Mouse (Mus musculus) hindbrain, postnatal 0 days (tissue): ENCODE data around the gene Gm20708. TPM values are rescaled to one million over a fixed set of nuclear protein-coding genes. Genes with fewer than 3 reads are reported as not detected.

Experiments
- ATAC-seq: fragments of 200-750 bp; cut with Nextera tagmentation; 2 replicates; pipeline ENCODE4 v1.8.0; 2017; ENCODE audit warnings: mild to moderate bottlenecking, moderate TSS enrichment, moderate library complexity
- DNase-seq: peaks from one replicate; pipeline ENCODE4 v3.0.0-alpha.2; 2015; ENCODE audit warnings: low spot score
- H3K27ac ChIP-seq: fragments of 300-500 bp; sonication (generic); 2 replicates; pipeline ENCODE4 v1.5.1; 2014; ENCODE audit warnings: mild to moderate bottlenecking
- H3K27me3 ChIP-seq: fragments of 300-500 bp; sonication (generic); 2 replicates; pipeline ENCODE4 v1.6.1; 2014; ENCODE audit warnings: low read length, mixed read lengths; ENCODE audit not compliant: insufficient read depth
- H3K36me3 ChIP-seq: fragments of 300-500 bp; sonication (generic); 2 replicates; pipeline ENCODE4 v1.6.1; 2014; ENCODE audit warnings: low read length, mixed read lengths; ENCODE audit not compliant: insufficient read depth
- H3K4me1 ChIP-seq: fragments of 300-500 bp; sonication (generic); 2 replicates; pipeline ENCODE4 v1.6.1; 2014; ENCODE audit warnings: antibody characterized with exemption, low read length, mixed read lengths; ENCODE audit not compliant: insufficient read depth
- H3K4me2 ChIP-seq: fragments of 300-500 bp; sonication (generic); 2 replicates; pipeline ENCODE4 v1.6.1; 2014; ENCODE audit warnings: low read depth, mild to moderate bottlenecking, low read length, moderate library complexity, mixed read lengths
- H3K4me3 ChIP-seq: fragments of 300-500 bp; sonication (generic); 2 replicates; pipeline ENCODE4 v1.5.1; 2014; ENCODE audit warnings: low read length
- H3K9ac ChIP-seq: fragments of 300-500 bp; sonication (generic); replicated peaks from 2 replicates; pipeline ENCODE4 v1.6.1; 2014; ENCODE audit warnings: mild to moderate bottlenecking, low read length, moderate library complexity, mixed read lengths
- H3K9me3 ChIP-seq: fragments of 300-500 bp; sonication (generic); 2 replicates; pipeline ENCODE4 v1.6.1; 2016; ENCODE audit warnings: low read length, mixed read lengths
- CTCF ChIP-seq: IDR thresholded peaks from 2 replicates; pipeline ENCODE4 v1.5.1; 2016; ENCODE audit warnings: antibody characterized with exemption, control low read depth, low read depth
- WGBS: fragments of 180-500 bp; shearing (Covaris S2); extraction: QIAGEN DNeasy Blood & Tissue Kit; methylation state at CpG from one replicate; pipeline ENCODE4 v1.1.7; 2014; 5-methylcytosine and 5-hydroxymethylcytosine counted together
- polyA plus RNA-seq: library from polyadenylated mRNA; unstranded; fragments of >200 nt; fragmentation: Nextera tagmentation; extraction: Ambion mirVana; gene quantifications from 2 replicates; pipeline ENCODE4 v1.2.1, GENCODE M21; 2015
- total RNA-seq: library from RNA; depleted of rRNA; stranded (reverse); fragments of >200 nt; gene quantifications from 2 replicates; pipeline ENCODE4 v1.2.3, GENCODE M21; 2014

Gm20708 gene
- total and polyA plus RNA-seq, 2 experiments from 2014 or later, result 1.4 TPM; not detected in 1

- Histone ChIP-seq H3K36me3 (no peaks in the 10 kb centered on the region), H3K27ac (peak within 1 kb of the TSS; percentile 62; the same call in 1 of the 2 replicates), H3K4me2 (peak within 1 kb of the TSS; percentile 60), H3K27me3 (no peaks in the 10 kb centered on the region), H3K9me3 (no peaks in the 10 kb centered on the region), H3K9ac (peak within 1 kb of the TSS; percentile 40), H3K4me1 (peaks cover 14% of the 10 kb centered on the region), H3K4me3 (peak within 1 kb of the TSS; percentile 39)
- ATAC-seq (peak; percentile 49; the same call in 1 of the 2 replicates), DNase-seq (peak; percentile 88)
- no peak for TF ChIP-seq CTCF
- WGBS, result under 1% methylated on average over 34 of the region's 34 CpGs
Measured at GRCm38 (mm10) chr11:117825333-117826101, 16.0 kb downstream of the Gm20708 start, which contains the start of the genes Afmid and Tk1. Gene Afmid (plus strand): TSS chr11:117825924. Gene Tk1 (minus strand): TSS chr11:117826092.

- DNase-seq (peak; percentile 39), ATAC-seq (peak; percentile 25; the same call in 1 of the 2 replicates)
- Histone ChIP-seq H3K4me1 (peaks cover 14% of the 10 kb centered on the region), H3K4me3 (peak overlapping the region; percentile 39), H3K9me3 (no peaks in the 10 kb centered on the region), H3K27me3 (no peaks in the 10 kb centered on the region), H3K9ac (peak overlapping the region; percentile 40), H3K27ac (peak overlapping the region; percentile 62; the same call in 1 of the 2 replicates), H3K36me3 (no peaks in the 10 kb centered on the region), H3K4me2 (peak overlapping the region; percentile 60)
- TF ChIP-seq CTCF, result no peak
- WGBS, result 4% methylated on average over 5 of the region's 5 CpGs
Measured at GRCm38 (mm10) chr11:117826164-117826563, 16.7 kb downstream of the Gm20708 start.

GRCm38 (mm10) chr11:117826916-117827315 is 17.4 kb downstream of the Gm20708 start:
- Histone ChIP-seq H3K9ac (no peak overlapping the region), H3K27ac (no peak overlapping the region), H3K4me1 (peaks cover 14% of the 10 kb centered on the region), H3K9me3 (no peaks in the 10 kb centered on the region), H3K4me3 (no peak overlapping the region), H3K36me3 (no peaks in the 10 kb centered on the region), H3K4me2 (no peak overlapping the region), H3K27me3 (no peaks in the 10 kb centered on the region)
- no peak for DNase-seq
- ATAC-seq, result no peak
- WGBS, result 71% methylated on average over 8 of the region's 8 CpGs
- no peak for TF ChIP-seq CTCF

GRCm38 (mm10) chr11:117827386-117827785 is 17.9 kb downstream of the Gm20708 start:
- Histone ChIP-seq H3K36me3 (no peaks in the 10 kb centered on the region), H3K4me2 (no peak overlapping the region), H3K27me3 (no peaks in the 10 kb centered on the region), H3K4me1 (peaks cover 14% of the 10 kb centered on the region), H3K4me3 (no peak overlapping the region), H3K27ac (no peak overlapping the region), H3K9ac (no peak overlapping the region), H3K9me3 (no peaks in the 10 kb centered on the region)
- no peak for TF ChIP-seq CTCF
- DNase-seq (no peak), ATAC-seq (no peak)
- WGBS, result 67% methylated on average over 3 of the region's 3 CpGs

- H3K4me1 ChIP-seq, result peaks cover 14% of the 10 kb centered on the region
- H3K9ac ChIP-seq, result no peak overlapping the region
- no peaks in the 10 kb centered on the region for H3K9me3 ChIP-seq
- TF ChIP-seq CTCF, result no peak
- H3K4me2 ChIP-seq, result no peak overlapping the region
- ATAC-seq (no peak), DNase-seq (no peak)
- no peak overlapping the region for H3K4me3 ChIP-seq
- no peaks in the 10 kb centered on the region for H3K27me3 ChIP-seq
- 68% methylated on average over 18 of the region's 18 CpGs for WGBS
- H3K36me3 ChIP-seq, result no peaks in the 10 kb centered on the region
- peak overlapping the region; percentile 64 for H3K27ac ChIP-seq
Measured at GRCm38 (mm10) chr11:117828149-117828887, 18.9 kb downstream of the Gm20708 start.

- no peaks in the 10 kb centered on the region for H3K36me3 ChIP-seq
- H3K9me3 ChIP-seq, result no peaks in the 10 kb centered on the region
- no peak overlapping the region for H3K9ac ChIP-seq
- H3K27ac ChIP-seq, result peak overlapping the region; percentile 64
- no peak overlapping the region for H3K4me2 ChIP-seq
- H3K4me3 ChIP-seq, result no peak overlapping the region
- H3K4me1 ChIP-seq, result peaks cover 14% of the 10 kb centered on the region
- whole genome bisulfite sequencing, result 42% methylated on average over 9 of the region's 9 CpGs
- DNase-seq, result peak; percentile 65
- no peak for TF ChIP-seq CTCF
- H3K27me3 ChIP-seq, result no peaks in the 10 kb centered on the region
- ATAC-seq, result no peak
Measured at GRCm38 (mm10) chr11:117828888-117829604, 19.6 kb downstream of the Gm20708 start.
